Mouse (Mus musculus) forebrain, embryonic 12.5 days (tissue): ENCODE measurements at regions not wholly inside any gene's neighbourhood (a gene's known extent, or its start where the extent isn't known, plus 50 kb on each side); places are given as distances from the start of the nearest gene placed in this dataset.
"Not testable (repeated sequence)": the region's sequence is repeated elsewhere in the genome, so short reads cannot be mapped to it uniquely, and the experiment has no call there.

Experiments used
- ATAC-seq: fragments of 200-750 bp; cut with Nextera tagmentation; 2 replicates; pipeline ENCODE4 v1.8.0; 2017; ENCODE audit warnings: moderate TSS enrichment; ENCODE audit not compliant: low FRiP score
- H3K27ac ChIP-seq: fragments of 300-500 bp; sonication (generic); 2 replicates; pipeline ENCODE4 v1.5.1; 2016; ENCODE audit warnings: mild to moderate bottlenecking
- H3K27me3 ChIP-seq: fragments of 300-500 bp; sonication (generic); 2 replicates; pipeline ENCODE4 v1.6.1; 2016; ENCODE audit warnings: mild to moderate bottlenecking
- H3K36me3 ChIP-seq: fragments of 300-500 bp; sonication (generic); replicated peaks from 2 replicates; pipeline ENCODE4 v1.6.1; 2016; ENCODE audit warnings: mild to moderate bottlenecking
- H3K4me1 ChIP-seq: fragments of 300-500 bp; sonication (generic); 2 replicates; pipeline ENCODE4 v1.6.1; 2016
- H3K4me2 ChIP-seq: fragments of 300-500 bp; sonication (generic); 2 replicates; pipeline ENCODE4 v1.6.1; 2016; ENCODE audit warnings: mild to moderate bottlenecking, moderate library complexity
- H3K4me3 ChIP-seq: fragments of 300-500 bp; sonication (generic); replicated peaks from 2 replicates; pipeline ENCODE4 v1.5.1; 2016; ENCODE audit warnings: mild to moderate bottlenecking
- H3K9ac ChIP-seq: fragments of 300-500 bp; sonication (generic); 2 replicates; pipeline ENCODE4 v1.6.1; 2016; ENCODE audit warnings: mild to moderate bottlenecking
- H3K9me3 ChIP-seq: fragments of 300-500 bp; sonication (generic); 2 replicates; pipeline ENCODE4 v1.6.1; 2016
- WGBS: fragments of 180-500 bp; shearing (Covaris S2); methylation state at CpG from one replicate; pipeline ENCODE4 v1.1.7; 2016; 5-methylcytosine and 5-hydroxymethylcytosine counted together

- H3K4me3 ChIP-seq: no peak overlapping the region
- H3K9ac ChIP-seq: no peak overlapping the region
- H3K9me3 ChIP-seq: no peaks in the 10 kb centered on the region
- H3K4me2 ChIP-seq: no peak overlapping the region
- no peaks in the 10 kb centered on the region for H3K4me1 ChIP-seq
- WGBS: 82% methylated on average over 2 of the region's 2 CpGs
- H3K27me3 ChIP-seq: no peaks in the 10 kb centered on the region
- no peak overlapping the region for H3K27ac ChIP-seq
- ATAC-seq: no peak
- no peaks in the 10 kb centered on the region for H3K36me3 ChIP-seq
Observed at GRCm38 (mm10) chr14:68770411-68770810, 523.7 kb downstream of the Synb start.

- WGBS: 87% methylated on average over 3 of the region's 3 CpGs
Observed at GRCm38 (mm10) chr14:68762916-68763315, 531.2 kb downstream of the Synb start.

GRCm38 (mm10) chr14:68744661-68745060 lies 549.4 kb downstream of the Synb start:
- H3K4me1 ChIP-seq: no peaks in the 10 kb centered on the region
- H3K9me3 ChIP-seq: no peaks in the 10 kb centered on the region
- no peak overlapping the region for H3K4me3 ChIP-seq
- no peaks in the 10 kb centered on the region for H3K36me3 ChIP-seq
- WGBS: 71% methylated on average over 2 of the region's 2 CpGs
- no peak overlapping the region for H3K4me2 ChIP-seq
- no peak overlapping the region for H3K27ac ChIP-seq
- H3K9ac ChIP-seq: no peak overlapping the region
- H3K27me3 ChIP-seq: no peaks in the 10 kb centered on the region
- no peak for ATAC-seq

More at GRCm38 (mm10) chr14:68762916-68763315, 531.2 kb downstream of the Synb start:
- Histone ChIP-seq H3K4me3 (no peak overlapping the region), H3K9ac (no peak overlapping the region), H3K4me2 (no peak overlapping the region), H3K27ac (no peak overlapping the region), H3K36me3 (no peaks in the 10 kb centered on the region), H3K4me1 (no peaks in the 10 kb centered on the region), H3K27me3 (no peaks in the 10 kb centered on the region), H3K9me3 (no peaks in the 10 kb centered on the region)
- ATAC-seq: no peak

- Histone ChIP-seq H3K4me1 (no peaks in the 10 kb centered on the region), H3K27me3 (no peaks in the 10 kb centered on the region), H3K9ac (no peak overlapping the region), H3K9me3 (no peaks in the 10 kb centered on the region), H3K4me2 (no peak overlapping the region), H3K4me3 (no peak overlapping the region), H3K36me3 (no peaks in the 10 kb centered on the region), H3K27ac (no peak overlapping the region)
- WGBS: no CpG with 5 or more reads among the region's 1 CpGs
- no peak for ATAC-seq
Observed at GRCm38 (mm10) chr14:68738474-68738873, 555.6 kb downstream of the Synb start.

GRCm38 (mm10) chr14:68735756-68736155 lies 558.3 kb downstream of the Synb start:
- WGBS: 56% methylated on average over 2 of the region's 2 CpGs
- not testable (repeated sequence) for H3K36me3 ChIP-seq, H3K4me1 ChIP-seq, H3K4me2 ChIP-seq, ATAC-seq, H3K9ac ChIP-seq, H3K27ac ChIP-seq, H3K4me3 ChIP-seq, H3K27me3 ChIP-seq, H3K9me3 ChIP-seq

GRCm38 (mm10) chr14:68721156-68721555 lies 572.9 kb downstream of the Synb start:
- Histone ChIP-seq H3K4me3 (no peak overlapping the region), H3K27me3 (no peaks in the 10 kb centered on the region), H3K9me3 (no peaks in the 10 kb centered on the region), H3K4me1 (no peaks in the 10 kb centered on the region), H3K27ac (no peak overlapping the region), H3K4me2 (no peak overlapping the region), H3K9ac (no peak overlapping the region), H3K36me3 (no peaks in the 10 kb centered on the region)
- 76% methylated on average over 6 of the region's 6 CpGs for WGBS
- ATAC-seq: no peak

- no peak overlapping the region for H3K4me3 ChIP-seq
- no peak overlapping the region for H3K4me2 ChIP-seq
- H3K9me3 ChIP-seq: no peaks in the 10 kb centered on the region
- no peak overlapping the region for H3K9ac ChIP-seq
- H3K36me3 ChIP-seq: no peaks in the 10 kb centered on the region
- H3K27me3 ChIP-seq: no peaks in the 10 kb centered on the region
- WGBS: 84% methylated on average over 9 of the region's 9 CpGs
- H3K27ac ChIP-seq: no peak overlapping the region
- no peaks in the 10 kb centered on the region for H3K4me1 ChIP-seq
- no peak for ATAC-seq
Observed at GRCm38 (mm10) chr14:68719429-68720160, 574.5 kb downstream of the Synb start.

- WGBS: 93% methylated on average over 6 of the region's 6 CpGs
- Histone ChIP-seq H3K4me1 (no peaks in the 10 kb centered on the region), H3K27ac (no peak overlapping the region), H3K4me2 (no peak overlapping the region), H3K9ac (no peak overlapping the region), H3K4me3 (no peak overlapping the region), H3K9me3 (no peaks in the 10 kb centered on the region), H3K27me3 (no peaks in the 10 kb centered on the region), H3K36me3 (no peaks in the 10 kb centered on the region)
- no peak for ATAC-seq
Observed at GRCm38 (mm10) chr14:68718846-68719245, 575.3 kb downstream of the Synb start.
